Mouse (Mus musculus) embryo, embryonic 10.5 days (tissue): Measurements from ENCODE around the gene Cdh4.

Experiments
- DNase-seq: peaks from one replicate; pipeline ENCODE4 v3.0.0-alpha.2; 2015; ENCODE audit warnings: low spot score

The Cdh4 gene

GRCm38 (mm10) chr2:179538535-179538934, 96.3 kb downstream of the Cdh4 start:
- peak; percentile 26 for DNase-seq

DNA sequence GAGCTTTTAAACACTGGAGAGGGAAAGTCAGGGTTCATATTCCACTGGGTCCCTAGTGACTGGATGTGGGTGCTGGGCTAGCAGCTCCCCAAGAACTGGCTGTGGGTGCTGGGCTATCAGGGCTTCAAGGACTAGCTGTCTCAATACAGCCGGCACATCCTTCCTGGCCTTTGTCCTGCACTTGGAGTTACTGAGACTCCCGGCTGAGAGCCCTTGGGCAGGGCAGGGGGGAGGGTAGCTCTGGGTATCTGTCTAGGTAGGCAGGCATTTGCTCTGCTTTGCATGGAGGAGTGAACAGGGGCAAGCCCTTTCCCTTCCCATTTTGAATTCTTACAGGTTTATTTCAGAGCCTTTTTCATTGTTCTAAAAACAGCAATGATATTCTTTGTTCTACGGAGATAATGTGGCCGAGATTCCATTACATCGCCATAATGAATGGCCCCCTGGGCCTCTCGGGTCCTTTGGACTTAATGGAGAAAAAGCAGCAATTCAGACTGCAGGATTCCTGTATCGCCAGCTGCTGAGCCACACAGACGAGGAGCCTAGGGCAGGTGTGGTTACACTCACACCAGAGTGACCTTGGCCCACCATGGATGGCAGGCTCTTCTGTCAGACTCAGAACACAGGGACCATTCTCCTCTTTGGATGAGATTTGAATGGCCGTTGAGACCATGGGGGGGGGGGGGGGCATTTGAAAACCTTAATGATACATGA, 97.5 kb downstream of the Cdh4 start:
- peak; percentile 33 for DNase-seq

DNA sequence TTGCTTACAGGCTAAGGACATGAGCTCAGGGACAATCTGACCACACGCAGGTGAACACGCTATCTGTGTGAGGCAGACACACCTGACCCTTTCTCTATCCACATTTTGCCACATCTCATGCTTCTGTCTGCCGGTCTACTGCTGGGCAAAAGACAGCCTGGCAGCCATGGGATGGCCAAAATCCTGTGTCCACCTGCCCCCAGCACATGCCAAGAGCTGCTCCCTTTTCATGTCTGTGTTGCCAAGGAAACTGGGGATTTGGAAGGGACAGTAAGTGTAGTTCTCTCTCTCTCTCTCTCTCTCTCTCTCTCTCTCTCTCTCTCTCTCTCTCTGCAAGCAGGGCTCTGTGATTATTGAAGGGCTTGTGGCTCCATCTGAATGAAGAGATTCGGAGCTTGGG, 98.9 kb downstream of the Cdh4 start:
- no peak for DNase-seq

- DNase-seq, result no peak
These were observed 105.4 kb downstream of the Cdh4 start for GRCm38 (mm10) chr2:179547627-179548026.

GRCm38 (mm10) chr2:179555928-179556327, 113.7 kb downstream of the Cdh4 start:
- DNase-seq, result no peak

- DNase-seq, result no peak
These were observed 120.1 kb downstream of the Cdh4 start for GRCm38 (mm10) chr2:179562350-179562749.

DNA sequence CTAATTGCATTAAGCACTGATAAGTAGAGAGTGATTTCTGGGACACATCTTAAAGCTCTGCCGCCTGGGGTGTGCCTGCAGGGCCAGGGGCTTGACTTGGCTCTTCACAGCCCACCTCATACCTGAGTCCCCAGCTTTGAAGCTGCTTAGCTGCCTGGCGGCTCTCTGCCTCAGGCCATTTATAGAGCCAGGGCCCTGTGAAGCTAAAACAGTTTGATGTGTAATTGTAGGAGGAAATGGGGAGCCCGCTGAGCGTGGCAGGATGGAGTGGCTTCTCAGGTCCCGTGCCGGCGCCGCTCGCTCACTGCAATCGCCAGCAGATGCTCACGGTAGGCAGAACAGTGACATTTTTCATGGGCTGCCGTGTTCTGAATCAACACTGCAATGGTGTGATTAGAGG, 123.4 kb downstream of the Cdh4 start:
- DNase-seq, result no peak

DNA sequence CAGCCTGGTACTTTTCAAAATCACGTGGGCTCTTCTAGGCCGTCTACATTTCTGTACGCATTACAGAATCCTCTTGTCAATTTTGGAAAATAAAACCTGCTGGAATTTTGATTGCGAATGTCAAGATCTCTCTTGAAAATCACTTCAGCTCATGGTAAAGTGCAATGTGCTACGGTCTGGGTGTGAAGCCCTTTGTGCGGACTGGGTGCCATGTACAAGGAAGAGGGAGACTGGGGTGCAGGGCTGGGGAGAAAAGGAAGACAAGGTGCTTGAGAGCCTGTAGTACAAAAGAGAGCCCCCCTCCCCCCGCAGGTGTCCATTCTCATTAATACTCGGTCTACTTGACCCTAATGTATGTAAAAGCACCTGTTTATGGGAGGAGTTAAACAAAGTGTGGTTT, 125.7 kb downstream of the Cdh4 start:
- DNase-seq, result no peak

DNA sequence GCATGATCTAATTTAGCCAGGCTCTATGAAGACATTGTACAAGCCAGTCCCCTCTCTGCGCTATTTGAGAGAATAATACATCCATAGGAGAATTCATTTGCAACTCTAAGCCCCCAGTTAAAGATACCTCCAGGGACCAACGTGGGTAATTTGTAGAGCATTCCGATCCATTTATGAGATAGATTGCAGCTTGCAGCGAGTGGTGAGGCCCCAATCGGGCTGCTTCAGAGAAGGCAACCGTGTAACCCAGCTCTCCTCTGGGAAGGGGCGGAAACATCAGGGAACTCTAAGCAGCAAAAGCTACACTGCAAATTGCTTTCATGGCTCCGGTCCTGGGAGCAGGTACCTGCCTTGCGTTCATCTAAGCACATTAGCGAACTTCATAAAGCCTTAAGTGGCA, 126.9 kb downstream of the Cdh4 start:
- DNase-seq, result no peak

- peak; percentile 48 for DNase-seq
These were observed 129.0 kb downstream of the Cdh4 start for GRCm38 (mm10) chr2:179571175-179571769.

DNA sequence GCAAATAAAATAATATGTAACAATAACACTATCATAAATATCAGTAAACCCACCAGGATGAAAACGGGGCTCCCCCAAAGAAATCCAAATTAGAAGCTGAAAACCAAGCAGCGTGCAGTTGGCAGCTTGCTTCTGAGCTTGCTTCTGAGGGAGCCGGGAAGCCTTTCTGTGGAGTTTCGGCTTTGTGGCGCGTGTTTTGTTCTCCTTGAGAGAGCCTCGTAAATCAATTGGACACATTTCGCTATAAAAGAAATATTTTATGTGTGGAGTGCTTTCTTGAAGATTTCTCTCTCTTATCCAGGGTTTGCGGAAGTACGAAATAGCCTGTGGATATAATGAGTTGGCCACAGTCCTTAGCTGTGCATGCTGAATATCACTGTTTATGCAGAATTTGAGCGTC, 131.1 kb downstream of the Cdh4 start:
- DNase-seq, result peak; percentile 33

- DNase-seq, result no peak
These were observed 131.6 kb downstream of the Cdh4 start for GRCm38 (mm10) chr2:179573786-179574185.

DNA sequence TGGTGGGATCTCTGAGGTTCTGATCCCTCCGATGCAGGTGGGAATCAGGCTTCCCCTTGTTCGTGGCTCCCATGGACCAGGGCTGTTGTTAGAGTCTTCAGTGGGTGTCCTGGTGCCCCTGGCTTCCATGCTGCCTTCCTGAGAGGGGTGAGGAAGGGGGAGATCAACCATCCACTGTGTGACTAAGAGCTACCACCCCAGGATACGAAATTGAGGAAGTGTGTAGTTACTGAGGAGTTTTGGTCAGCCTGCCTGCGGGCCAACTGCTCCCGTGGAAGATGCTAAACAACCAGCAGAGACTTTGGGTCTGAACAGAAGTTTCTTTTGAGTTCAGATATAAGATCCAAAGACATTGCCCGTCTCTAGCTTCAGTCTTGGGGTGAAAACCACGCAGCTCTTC, 133.4 kb downstream of the Cdh4 start:
- no peak for DNase-seq

- no peak for DNase-seq
These were observed 134.0 kb downstream of the Cdh4 start for GRCm38 (mm10) chr2:179576221-179576620.

DNA sequence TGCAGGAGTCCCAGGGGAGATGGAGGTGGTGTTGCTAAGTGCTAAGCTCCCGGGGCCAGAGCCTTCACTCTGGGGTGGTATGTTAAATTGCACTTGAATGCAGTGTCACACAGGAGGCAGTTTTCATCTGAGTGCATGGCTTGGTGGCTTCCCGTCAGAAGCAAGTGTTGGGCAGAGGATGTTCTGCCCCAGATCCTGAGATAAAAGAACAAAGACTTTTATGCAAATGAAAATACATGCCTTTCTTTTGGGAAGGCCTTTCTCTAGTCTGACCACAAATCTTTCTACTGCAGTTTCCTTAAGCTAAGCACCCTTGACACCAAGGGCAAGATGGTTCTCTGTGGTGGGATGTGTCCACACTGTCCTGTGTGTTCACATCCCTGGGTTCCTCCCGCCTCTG, 136.1 kb downstream of the Cdh4 start:
- no peak for DNase-seq

DNA sequence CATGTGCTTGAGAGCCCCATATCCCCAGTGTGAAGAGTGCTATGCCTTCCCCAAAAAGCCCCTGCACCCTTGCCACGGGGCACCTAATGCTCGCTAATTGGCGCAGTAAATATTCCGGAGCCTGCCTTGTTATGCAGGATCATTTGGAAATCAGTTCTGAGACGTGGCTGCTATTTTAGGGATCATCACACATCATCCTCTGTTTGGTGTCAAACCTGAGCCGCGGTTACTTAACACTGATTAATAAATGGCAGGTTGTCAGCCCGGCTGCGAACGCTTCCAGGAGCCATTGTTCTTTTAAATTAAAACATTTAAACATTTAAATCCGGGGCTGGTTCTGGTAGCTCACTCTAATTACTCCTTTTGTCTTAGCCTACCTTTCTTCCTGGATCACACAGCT, 136.6 kb downstream of the Cdh4 start:
- DNase-seq, result no peak

DNA sequence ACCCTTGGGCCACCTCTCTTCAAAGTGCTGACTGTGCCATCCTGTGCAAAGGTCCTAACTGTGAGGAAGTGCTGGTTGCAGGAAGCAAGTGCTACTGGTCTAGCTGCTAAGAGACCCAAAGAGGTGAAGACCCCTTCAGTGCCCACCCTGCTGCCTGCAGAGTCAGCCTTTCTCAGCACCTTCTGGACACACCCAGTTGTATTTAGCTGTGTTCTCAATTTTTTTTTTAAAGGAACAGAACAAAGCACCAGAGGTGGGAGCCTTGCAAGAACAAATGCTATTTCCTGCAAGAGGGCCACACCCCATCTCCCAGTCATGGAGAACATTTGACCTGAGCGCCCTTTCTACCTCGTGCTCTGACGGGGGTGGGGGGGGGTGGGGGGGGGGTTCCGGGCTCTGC, 138.2 kb downstream of the Cdh4 start:
- no peak for DNase-seq

DNA sequence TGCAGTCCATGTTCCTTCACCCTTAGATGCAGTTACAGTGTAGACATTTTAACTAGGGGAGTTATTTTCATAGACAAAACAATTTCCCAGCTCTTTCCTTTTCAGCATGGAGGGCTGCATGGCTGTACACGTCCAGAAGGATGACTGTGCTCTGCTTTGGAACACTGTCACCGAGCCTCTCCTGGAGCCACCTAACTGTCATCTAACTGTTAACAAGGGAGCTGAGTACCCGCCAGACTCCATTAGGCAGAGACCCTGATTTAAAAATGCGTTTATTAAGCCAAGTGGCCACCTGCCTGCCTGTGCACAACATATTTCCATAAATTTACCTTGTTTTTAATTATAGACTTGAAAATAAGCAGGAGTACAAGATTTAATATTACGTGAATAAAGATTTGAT, 138.8 kb downstream of the Cdh4 start:
- DNase-seq, result no peak

DNA sequence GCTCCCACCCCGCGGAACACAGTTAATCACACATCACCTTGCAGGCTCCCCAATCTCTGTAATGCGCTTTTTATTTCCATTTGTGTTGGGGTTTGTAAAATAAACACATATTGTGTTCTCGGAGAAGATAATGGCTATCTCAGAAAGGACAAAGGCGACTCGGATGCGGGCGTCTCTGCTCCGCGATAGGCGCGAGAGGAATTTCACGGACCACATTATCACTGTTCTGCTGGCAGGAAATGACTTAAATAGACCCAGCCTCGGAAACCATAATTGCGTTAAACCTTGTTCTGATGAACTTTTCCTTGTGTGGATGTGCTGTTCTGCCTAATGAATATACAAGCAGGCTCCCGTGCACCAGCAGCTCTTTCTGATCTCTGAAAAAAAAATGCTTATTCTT, 140.7 kb downstream of the Cdh4 start:
- no peak for DNase-seq

- no peak for DNase-seq
These were observed 142.4 kb downstream of the Cdh4 start for GRCm38 (mm10) chr2:179584672-179585071.

DNA sequence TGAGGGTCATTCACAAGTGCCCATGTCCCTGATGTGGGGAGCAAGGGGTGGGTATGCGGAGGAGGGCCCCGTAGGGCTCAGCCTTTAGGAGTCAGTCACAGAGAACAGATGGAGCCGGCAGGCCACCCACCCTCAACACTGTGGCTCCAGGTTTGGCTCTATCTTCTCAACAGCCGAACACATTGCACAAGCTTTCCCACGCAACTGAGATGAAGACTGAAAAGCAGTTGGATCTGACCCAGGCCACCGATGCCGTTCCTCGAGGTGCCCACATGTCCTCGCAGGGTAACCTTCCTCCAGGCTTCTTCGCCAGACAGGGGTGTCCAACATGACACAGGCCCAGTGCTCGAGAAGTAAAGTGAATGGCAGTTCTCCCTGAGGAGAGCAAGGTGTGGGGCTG, 144.2 kb downstream of the Cdh4 start:
- DNase-seq, result no peak

DNA sequence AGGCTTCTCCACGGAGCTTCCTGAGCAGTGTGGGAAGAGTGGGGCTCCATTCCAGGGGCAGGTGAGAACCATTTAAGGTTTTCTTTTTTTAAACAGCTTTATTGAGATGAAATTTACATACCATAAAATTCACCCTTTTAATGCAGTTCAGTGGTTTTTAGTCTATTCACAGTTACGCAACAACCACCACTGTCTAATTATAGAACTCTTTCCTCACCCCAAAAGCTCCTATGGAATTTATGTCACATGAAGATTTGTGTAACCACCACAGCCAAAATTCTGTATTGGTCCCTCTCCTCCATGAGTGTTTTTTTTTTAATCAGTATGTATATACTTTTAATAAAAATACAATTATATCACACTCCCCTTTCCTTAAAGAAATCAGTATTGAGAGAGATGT, 144.8 kb downstream of the Cdh4 start:
- no peak for DNase-seq

DNA sequence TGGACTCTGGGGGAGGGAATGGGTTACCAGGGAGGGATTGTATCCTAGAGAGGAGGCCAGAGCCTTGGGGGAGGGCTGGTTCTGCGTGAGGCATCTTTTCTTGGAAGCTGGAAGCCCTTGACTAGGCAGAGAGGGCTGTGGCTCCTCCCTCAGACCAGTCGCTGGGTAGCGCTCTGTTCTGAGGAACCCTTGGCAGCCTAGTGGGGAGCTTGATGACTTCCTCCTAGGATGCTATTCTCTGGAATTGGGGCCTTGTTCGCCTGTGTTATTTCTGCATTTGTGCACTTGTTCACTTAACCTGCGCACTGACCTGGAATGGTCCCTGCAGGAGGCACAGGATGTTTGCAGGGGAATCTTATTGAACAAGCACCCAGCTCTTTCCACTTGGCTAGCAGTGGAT, 149.4 kb downstream of the Cdh4 start:
- no peak for DNase-seq

- no peak for DNase-seq
These were observed 152.8 kb downstream of the Cdh4 start for GRCm38 (mm10) chr2:179595013-179595412.
